Mouse (Mus musculus): ENCODE measurements around the gene Moxd1.

GRCm38 (mm10) chr10:24276211-24276610, 52.9 kb downstream of the Moxd1 start:
- no peak for TF ChIP-seq CTCF (IDR thresholded peaks at IDR 0.05; ENCODE audit: low read depth, low read length)
- no peak for TF ChIP-seq POLR2A (IDR thresholded peaks at IDR 0.05; ENCODE audit: extremely low read depth, insufficient read depth, low read length)
